Mouse (Mus musculus): Measurements from ENCODE around the gene Ube4a. TPM values are rescaled to one million over a fixed set of nuclear protein-coding genes. Genes with fewer than 3 reads are reported as not detected.

Ube4a gene
- total and polyA plus RNA-seq, 3 experiments = 14.6 to 28.3 (median 18.2) TPM

Other genes with a start within 250 kb of the Ube4a start
- gene Phldb1, start 230.4 kb downstream of the Ube4a start, total RNA-seq (2012; rRNA removed) = 10.1 and 14.6 TPM in 2 replicates
- gene Phldb1, start 230.4 kb downstream of the Ube4a start, total RNA-seq (2014; rRNA removed) = 7.9 and 9.7 TPM in 2 replicates
- gene Phldb1, start 230.4 kb downstream of the Ube4a start, polyA plus RNA-seq (2012; ENCODE audit: insufficient read length, low read depth) = 15.1 and 18.3 TPM in 2 replicates
- 79.4 and 95.2 TPM in 2 replicates for gene Arcn1, start 197.8 kb downstream of the Ube4a start, total RNA-seq (2012; rRNA removed)
- gene Arcn1, start 197.8 kb downstream of the Ube4a start, total RNA-seq (2014; rRNA removed) = 145 and 150 TPM in 2 replicates
- gene Arcn1, start 197.8 kb downstream of the Ube4a start, polyA plus RNA-seq (2012; ENCODE audit: insufficient read length, low read depth) = 127 and 146 TPM in 2 replicates
- gene Ift46, start 197.7 kb downstream of the Ube4a start, total RNA-seq (2012; rRNA removed) = 49.8 and 51.4 TPM in 2 replicates
- gene Ift46, start 197.7 kb downstream of the Ube4a start, total RNA-seq (2014; rRNA removed) = 57.7 and 60.7 TPM in 2 replicates
- gene Ift46, start 197.7 kb downstream of the Ube4a start, polyA plus RNA-seq (2012; ENCODE audit: insufficient read length, low read depth) = 77.7 and 80.0 TPM in 2 replicates
- gene Tmem25, start 166.3 kb downstream of the Ube4a start, total RNA-seq (2012; rRNA removed) = 0.25 TPM in 2 replicates
- 0.16 and 0.28 TPM in 2 replicates for gene Tmem25, start 166.3 kb downstream of the Ube4a start, total RNA-seq (2014; rRNA removed)
- gene Tmem25, start 166.3 kb downstream of the Ube4a start, polyA plus RNA-seq (2012; ENCODE audit: insufficient read length, low read depth) = 0.44 and 1.5 TPM in 2 replicates
- gene Ttc36, start 162.5 kb downstream of the Ube4a start, total RNA-seq (2012; rRNA removed) = 0.68 TPM in 1 of 2 replicates, not detected in the other
- not detected in 2 replicates for gene Ttc36, start 162.5 kb downstream of the Ube4a start, total RNA-seq (2014; rRNA removed)
- 0.37 and 0.51 TPM in 2 replicates for gene Ttc36, start 162.5 kb downstream of the Ube4a start, polyA plus RNA-seq (2012; ENCODE audit: insufficient read length, low read depth)
- gene Kmt2a, start 84.3 kb downstream of the Ube4a start, total RNA-seq (2012; rRNA removed) = 7.2 and 7.3 TPM in 2 replicates
- gene Kmt2a, start 84.3 kb downstream of the Ube4a start, total RNA-seq (2014; rRNA removed) = 2.2 and 2.5 TPM in 2 replicates
- 13.4 and 21.3 TPM in 2 replicates for gene Kmt2a, start 84.3 kb downstream of the Ube4a start, polyA plus RNA-seq (2012; ENCODE audit: insufficient read length, low read depth)
- gene Atp5l, start 44.9 kb downstream of the Ube4a start, total RNA-seq (2012; rRNA removed) = 490 and 550 TPM in 2 replicates
- gene Atp5l, start 44.9 kb downstream of the Ube4a start, total RNA-seq (2014; rRNA removed) = 689 and 720 TPM in 2 replicates
- 277 and 311 TPM in 2 replicates for gene Atp5l, start 44.9 kb downstream of the Ube4a start, polyA plus RNA-seq (2012; ENCODE audit: insufficient read length, low read depth)
- gene Cd3g, start 14.8 kb upstream of the Ube4a start, total RNA-seq (2012; rRNA removed) = 11.2 and 12.7 TPM in 2 replicates
- gene Cd3g, start 14.8 kb upstream of the Ube4a start, total RNA-seq (2014; rRNA removed) = 1.3 and 1.7 TPM in 2 replicates
- 2.2 and 2.9 TPM in 2 replicates for gene Cd3g, start 14.8 kb upstream of the Ube4a start, polyA plus RNA-seq (2012; ENCODE audit: insufficient read length, low read depth)
- gene Cd3d, start 16.2 kb upstream of the Ube4a start, total RNA-seq (2012; rRNA removed) = 5.2 and 5.5 TPM in 2 replicates
- gene Cd3d, start 16.2 kb upstream of the Ube4a start, total RNA-seq (2014; rRNA removed) = 0.27 TPM in 1 of 2 replicates, not detected in the other
- 2.6 and 2.7 TPM in 2 replicates for gene Cd3d, start 16.2 kb upstream of the Ube4a start, polyA plus RNA-seq (2012; ENCODE audit: insufficient read length, low read depth)
- not detected in 2 replicates for gene Cd3e, start 44.0 kb upstream of the Ube4a start, total RNA-seq (2012; rRNA removed)
- gene Cd3e, start 44.0 kb upstream of the Ube4a start, total RNA-seq (2014; rRNA removed) = not detected in 2 replicates
- not detected in 2 replicates for gene Cd3e, start 44.0 kb upstream of the Ube4a start, polyA plus RNA-seq (2012; ENCODE audit: insufficient read length, low read depth)
- gene Mpzl2, start 74.2 kb upstream of the Ube4a start, total RNA-seq (2012; rRNA removed) = 0.30 and 0.38 TPM in 2 replicates
- 0.18 and 0.36 TPM in 2 replicates for gene Mpzl2, start 74.2 kb upstream of the Ube4a start, total RNA-seq (2014; rRNA removed)
- 0.27 and 0.57 TPM in 2 replicates for gene Mpzl2, start 74.2 kb upstream of the Ube4a start, polyA plus RNA-seq (2012; ENCODE audit: insufficient read length, low read depth)
- gene Mpzl3, start 89.6 kb upstream of the Ube4a start, total RNA-seq (2012; rRNA removed) = 3.1 and 3.4 TPM in 2 replicates
- 5.3 and 5.5 TPM in 2 replicates for gene Mpzl3, start 89.6 kb upstream of the Ube4a start, total RNA-seq (2014; rRNA removed)
- 4.4 and 5.2 TPM in 2 replicates for gene Mpzl3, start 89.6 kb upstream of the Ube4a start, polyA plus RNA-seq (2012; ENCODE audit: insufficient read length, low read depth)
- 0.51 and 0.88 TPM in 2 replicates for gene Jaml, start 113.6 kb upstream of the Ube4a start, total RNA-seq (2012; rRNA removed)
- 0.87 and 0.96 TPM in 2 replicates for gene Jaml, start 113.6 kb upstream of the Ube4a start, total RNA-seq (2014; rRNA removed)
- 1.1 and 1.4 TPM in 2 replicates for gene Jaml, start 113.6 kb upstream of the Ube4a start, polyA plus RNA-seq (2012; ENCODE audit: insufficient read length, low read depth)
- 0.04 TPM in 1 of 2 replicates, not detected in the other for gene Scn2b, start 152.2 kb upstream of the Ube4a start, total RNA-seq (2012; rRNA removed)
- not detected in 2 replicates for gene Scn2b, start 152.2 kb upstream of the Ube4a start, total RNA-seq (2014; rRNA removed)
- 0.07 TPM in 1 of 2 replicates, not detected in the other for gene Scn2b, start 152.2 kb upstream of the Ube4a start, polyA plus RNA-seq (2012; ENCODE audit: insufficient read length, low read depth)
- gene Scn4b, start 172.8 kb upstream of the Ube4a start, total RNA-seq (2012; rRNA removed) = 0.04 TPM in 1 of 2 replicates, not detected in the other
- 0.04 TPM in 1 of 2 replicates, not detected in the other for gene Scn4b, start 172.8 kb upstream of the Ube4a start, total RNA-seq (2014; rRNA removed)
- not detected in 2 replicates for gene Scn4b, start 172.8 kb upstream of the Ube4a start, polyA plus RNA-seq (2012; ENCODE audit: insufficient read length, low read depth)
- not detected in 2 replicates for gene BC049352, start 216.4 kb upstream of the Ube4a start, total RNA-seq (2012; rRNA removed)
- not detected in 2 replicates for gene BC049352, start 216.4 kb upstream of the Ube4a start, total RNA-seq (2014; rRNA removed)
- 0.14 and 0.17 TPM in 2 replicates for gene BC049352, start 216.4 kb upstream of the Ube4a start, polyA plus RNA-seq (2012; ENCODE audit: insufficient read length, low read depth)
- gene Tmprss4, start 238.5 kb upstream of the Ube4a start, total RNA-seq (2012; rRNA removed) = not detected in 2 replicates
- gene Tmprss4, start 238.5 kb upstream of the Ube4a start, total RNA-seq (2014; rRNA removed) = not detected in 2 replicates
- not detected in 2 replicates for gene Tmprss4, start 238.5 kb upstream of the Ube4a start, polyA plus RNA-seq (2012; ENCODE audit: insufficient read length, low read depth)